Mouse (Mus musculus): Measurements from ENCODE around the gene Hk2.

DNA sequence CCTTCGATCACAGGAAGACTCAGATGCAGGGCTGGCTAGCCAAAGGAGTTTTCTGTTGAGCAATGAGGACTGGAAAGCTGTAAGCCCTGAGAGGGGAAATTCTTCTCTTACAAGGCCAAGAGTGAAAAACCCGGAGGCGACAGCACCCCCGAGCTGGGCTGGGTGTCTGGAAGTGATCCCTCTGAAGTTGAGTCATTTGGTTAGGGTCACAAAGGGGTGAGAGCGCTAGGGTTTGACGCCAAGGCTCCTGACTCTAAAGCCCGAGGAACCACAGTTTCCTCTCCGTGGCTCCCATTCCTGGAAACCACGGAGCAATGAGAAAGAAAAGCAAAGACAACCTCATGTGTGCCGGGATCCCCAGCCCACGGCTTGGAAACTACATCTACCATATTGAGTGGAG lies 21.2 kb downstream of the Hk2 start:
- TF ChIP-seq CTCF (IDR thresholded peaks at IDR 0.05; ENCODE audit: low read depth) (no peak), EP300 (IDR thresholded peaks at IDR 0.05; ENCODE audit: low read depth) (no peak)
